Mouse (Mus musculus) gastrocnemius, postnatal 36 days (tissue): Measurements from ENCODE around the gene Robo1. TPM values are rescaled to one million over a fixed set of nuclear protein-coding genes. Genes with fewer than 3 reads are reported as not detected.

Experiments
- DNase-seq, 2 experiments: peaks; one replicate each; pipeline ENCODE4 v3.0.0; 2022
- intact Hi-C: fragments of 180-260 bp; cut with DNase I; formaldehyde crosslinking; loops from one replicate; pipeline ENCODE4 v1.15.1; 2025
- total RNA-seq, 2 experiments: library from RNA; stranded (reverse); gene quantifications; 2 replicates each; pipeline ENCODE4 v1.2.3; 2021

The Robo1 gene
- total RNA-seq, 2 experiments from 2014 or later: 1.8 to 1.9 TPM

GRCm38 (mm10) chr16:72587376-72588072 lies 279.4 kb downstream of the Robo1 start:
- intact Hi-C loops: no loop called here
- DNase-seq: no peak

DNA sequence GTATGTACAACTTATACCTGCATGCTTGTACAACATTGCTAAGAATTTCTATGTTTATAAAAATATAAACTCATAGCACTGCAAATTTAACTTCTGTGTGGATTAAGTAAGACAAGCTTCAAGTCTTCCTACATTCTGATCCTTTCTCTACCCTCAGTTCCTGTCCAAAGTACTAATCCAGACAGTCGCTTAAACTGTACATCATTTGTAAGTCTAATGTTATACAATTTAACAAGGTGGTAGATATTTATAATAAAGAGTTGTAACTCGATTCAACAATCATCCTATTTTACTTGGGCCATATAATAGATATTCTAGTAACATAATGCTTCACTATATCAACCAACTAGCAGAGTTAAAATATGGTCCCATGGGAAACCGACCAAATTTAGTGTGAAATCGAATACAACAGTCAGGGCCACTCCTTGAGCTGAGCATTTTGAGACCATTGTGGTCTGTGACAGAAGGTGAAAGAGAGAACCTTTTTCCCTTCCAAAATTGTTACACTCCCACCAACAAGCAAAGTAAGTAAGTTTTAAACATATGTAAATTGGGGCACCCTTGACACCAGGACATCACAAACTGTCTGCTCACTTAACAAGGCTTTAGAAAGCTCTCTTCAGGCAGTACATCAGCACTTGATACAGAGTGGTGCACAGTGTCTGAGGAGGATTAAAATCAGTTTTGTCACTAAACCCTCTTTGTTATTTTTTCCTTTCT lies 295.5 kb downstream of the Robo1 start:
- DNase-seq: no peak
- intact Hi-C loops: loop anchor here (10.0 kb wide), 1 partner anchor 249 kb away; no protein-coding TSS in a partner anchor

GRCm38 (mm10) chr16:72605066-72605465 lies 297.0 kb downstream of the Robo1 start:
- intact Hi-C loops: loop anchor here (10.0 kb wide), 1 partner anchor 250 kb away; no protein-coding TSS in a partner anchor
- DNase-seq: peak in 1 of 2 experiments; percentile 46

DNA sequence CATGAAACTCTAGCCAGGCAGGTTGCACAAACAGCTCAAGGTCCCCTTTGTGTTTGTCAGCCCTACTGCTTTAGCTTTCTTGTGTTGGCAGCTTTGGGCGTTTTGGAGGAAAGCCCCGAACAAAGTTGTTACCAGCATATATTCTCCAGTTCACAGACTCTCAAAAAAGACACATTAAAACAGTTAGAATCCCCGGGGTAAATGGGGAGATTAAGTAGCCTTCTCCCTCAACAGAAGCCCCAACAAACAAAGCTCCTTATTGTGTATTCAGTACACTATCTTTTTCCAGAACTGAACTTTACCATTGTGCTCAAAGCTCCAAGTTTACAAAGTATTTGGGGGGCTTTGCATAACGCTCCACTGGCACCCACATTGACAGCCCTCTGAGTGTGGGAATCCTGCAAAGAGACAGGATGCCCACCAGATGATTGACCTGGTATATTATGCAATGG lies 302.6 kb downstream of the Robo1 start:
- intact Hi-C loops: no loop called here
- DNase-seq: no peak

DNA sequence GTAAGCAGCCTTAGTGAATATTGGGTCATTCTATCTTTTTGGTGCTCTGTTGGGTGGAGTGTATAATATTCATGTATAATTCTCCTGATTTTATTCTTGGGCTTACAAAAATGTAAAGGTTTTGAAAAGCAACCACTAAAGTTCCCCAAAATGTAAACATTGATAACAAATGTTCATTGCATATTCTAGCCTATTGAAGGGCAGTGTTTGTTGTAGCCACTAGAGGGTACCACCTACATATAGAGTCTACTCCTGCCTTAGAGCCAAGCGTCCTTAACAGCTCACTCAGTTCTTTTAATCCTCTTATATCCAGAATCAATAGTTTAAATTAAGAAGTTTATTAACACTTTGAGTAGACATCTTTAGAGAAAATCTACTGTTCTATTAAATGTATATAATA lies 306.8 kb downstream of the Robo1 start:
- no peak for DNase-seq
- intact Hi-C loops: no loop called here

- intact Hi-C loops: no loop called here
- DNase-seq: no peak
Observed at GRCm38 (mm10) chr16:72615360-72615759, 307.3 kb downstream of the Robo1 start.

DNA sequence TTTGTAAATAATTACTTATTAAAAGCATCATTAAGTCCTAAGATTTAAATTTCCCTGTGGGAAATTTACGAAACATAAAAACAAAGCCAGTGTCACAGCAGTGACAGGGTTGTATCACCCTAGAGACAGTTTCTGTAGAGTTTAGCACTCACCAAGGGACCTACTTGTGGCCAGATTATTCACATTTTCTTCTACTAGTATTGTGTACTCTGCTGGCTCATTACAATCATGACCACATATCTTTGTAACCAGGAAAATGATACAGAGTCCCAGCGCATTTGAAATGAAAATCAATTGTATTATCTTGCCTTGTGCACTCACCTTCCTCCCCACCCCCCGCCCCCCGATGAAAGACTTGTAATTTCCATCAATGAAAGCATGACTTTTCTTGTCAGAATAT lies 314.3 kb downstream of the Robo1 start:
- no peak for DNase-seq
- intact Hi-C loops: no loop called here

- no peak for DNase-seq
- intact Hi-C loops: no loop called here
Observed at GRCm38 (mm10) chr16:72622868-72623267, 314.8 kb downstream of the Robo1 start.

DNA sequence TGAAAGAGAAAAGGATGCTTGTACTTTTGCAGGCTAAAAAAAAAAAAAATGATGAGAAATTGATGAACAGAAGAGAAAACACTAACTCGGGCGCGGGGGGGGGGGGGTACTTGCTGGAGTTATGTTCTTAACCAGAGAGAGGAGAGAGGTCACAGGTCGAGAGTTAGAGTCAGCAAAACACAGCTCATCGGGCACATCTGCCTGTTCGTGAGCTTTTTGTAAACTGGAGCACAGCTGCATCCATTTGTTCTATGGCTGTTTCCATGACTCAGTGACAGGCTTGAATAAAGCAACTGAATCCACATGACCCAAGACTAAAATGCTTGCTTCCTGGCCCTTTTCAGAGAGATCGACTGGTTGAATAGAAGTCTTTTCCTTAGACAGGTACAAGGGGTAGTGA lies 325.7 kb downstream of the Robo1 start:
- intact Hi-C loops: no loop called here
- DNase-seq: no peak

DNA sequence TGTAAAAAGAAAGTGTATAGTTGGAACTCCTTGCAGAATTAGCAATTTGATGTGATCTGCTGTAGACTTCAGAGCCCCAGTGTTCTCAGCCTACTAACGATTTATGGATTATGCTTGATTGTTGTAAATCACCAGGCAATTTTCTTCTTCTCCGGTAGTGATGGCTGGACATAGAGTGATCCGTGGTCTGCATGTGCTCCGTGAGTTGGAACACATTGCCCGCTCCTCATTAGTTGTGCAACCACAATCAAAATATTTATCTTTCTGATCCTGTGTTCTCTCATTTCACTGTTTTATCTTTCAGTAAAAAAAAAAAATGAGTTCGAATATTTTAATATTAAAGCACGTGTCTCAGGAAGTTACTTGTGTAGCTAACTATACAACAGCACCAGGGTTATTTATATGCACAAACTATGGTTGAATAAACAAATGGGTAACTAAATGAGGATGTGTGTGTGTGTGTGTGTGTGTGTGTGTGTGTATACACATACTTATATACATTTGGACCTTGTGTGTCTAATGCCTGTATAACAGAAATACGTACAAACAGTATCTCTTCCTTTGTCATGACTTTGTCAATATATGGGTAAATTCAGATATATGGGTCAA lies 331.3 kb downstream of the Robo1 start:
- intact Hi-C loops: no loop called here
- no peak for DNase-seq

DNA sequence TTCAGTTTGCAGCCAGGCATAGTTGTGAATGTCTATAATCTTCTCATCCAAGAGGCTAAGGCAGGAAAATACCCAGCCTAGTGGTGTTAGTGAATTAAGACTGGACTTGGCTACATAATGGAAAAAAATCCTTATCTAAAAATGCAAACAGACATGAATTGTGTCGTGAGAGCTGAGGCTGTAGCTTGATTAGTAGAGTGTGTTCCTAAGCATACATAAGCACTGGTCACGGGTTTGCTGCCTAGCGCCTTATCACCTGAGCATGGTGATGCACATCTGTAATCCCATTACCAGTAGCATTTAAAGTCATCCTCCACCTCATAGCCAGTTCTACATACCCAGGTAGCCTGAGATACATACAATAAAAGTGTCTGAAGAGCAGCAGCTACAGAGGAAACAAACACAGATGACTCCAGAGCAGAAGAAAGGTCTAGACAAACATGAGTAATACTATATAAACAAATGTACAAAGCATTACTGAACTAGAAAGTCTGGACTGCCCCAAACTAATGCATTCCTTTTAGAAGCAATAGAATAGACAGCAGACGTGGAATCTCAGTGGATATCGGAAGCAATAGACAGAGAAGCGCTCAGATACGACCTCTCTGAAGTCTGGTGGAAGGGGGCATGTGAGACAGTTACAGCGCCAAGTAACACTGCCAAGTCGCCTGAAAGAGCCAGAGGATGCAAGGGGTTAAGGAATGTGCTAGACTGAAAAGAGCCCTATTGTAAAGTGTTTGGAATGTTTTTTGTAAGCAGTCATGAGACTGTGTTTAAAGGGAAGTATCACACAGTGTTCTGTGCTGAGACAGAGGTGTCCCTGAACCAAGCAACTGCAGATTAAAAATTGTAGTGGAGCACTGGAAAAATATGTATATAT lies 333.1 kb downstream of the Robo1 start:
- DNase-seq: no peak
- intact Hi-C loops: no loop called here

DNA sequence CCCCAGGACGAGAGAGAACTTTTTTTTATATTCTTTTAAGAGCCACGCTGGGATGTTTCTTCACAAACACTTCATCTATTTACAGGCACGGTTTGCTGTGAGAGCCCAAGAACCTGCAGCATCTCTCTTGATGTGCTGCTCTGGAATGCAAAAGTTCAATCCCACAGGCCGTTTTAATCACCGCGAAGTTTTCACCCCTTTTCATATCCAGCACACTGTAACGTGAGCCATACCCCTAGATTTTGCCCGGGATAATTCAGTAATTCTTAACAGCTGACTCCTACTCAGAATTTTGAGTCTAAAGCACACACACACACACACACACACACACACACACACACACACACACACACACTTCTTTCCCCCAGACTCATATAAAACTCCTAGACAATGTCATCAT lies 337.8 kb downstream of the Robo1 start:
- DNase-seq: no peak
- intact Hi-C loops: no loop called here

- DNase-seq: no peak
- intact Hi-C loops: loop anchor here (2.0 kb wide), 1 partner anchor 331 kb away; no protein-coding TSS in a partner anchor
Observed at GRCm38 (mm10) chr16:72649314-72649713, 341.2 kb downstream of the Robo1 start.

DNA sequence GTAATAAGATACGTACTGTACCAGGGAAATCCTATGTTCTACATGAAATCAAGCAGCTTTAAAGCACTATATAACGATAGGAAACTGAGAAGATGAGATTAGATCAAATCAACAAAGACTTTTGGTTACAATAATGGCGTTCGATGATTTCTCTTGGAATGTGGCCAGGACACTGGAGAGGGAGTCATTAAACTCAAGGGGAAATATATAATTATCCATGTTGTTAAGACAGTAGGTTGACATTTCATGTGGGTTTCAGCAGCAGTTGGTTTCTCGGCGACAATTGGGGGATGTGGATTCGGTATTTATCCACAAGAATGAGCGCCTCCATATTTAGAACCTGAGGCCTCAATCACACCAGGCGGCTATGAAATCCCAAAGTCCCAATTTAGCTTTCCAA lies 347.3 kb downstream of the Robo1 start:
- no peak for DNase-seq
- intact Hi-C loops: no loop called here

DNA sequence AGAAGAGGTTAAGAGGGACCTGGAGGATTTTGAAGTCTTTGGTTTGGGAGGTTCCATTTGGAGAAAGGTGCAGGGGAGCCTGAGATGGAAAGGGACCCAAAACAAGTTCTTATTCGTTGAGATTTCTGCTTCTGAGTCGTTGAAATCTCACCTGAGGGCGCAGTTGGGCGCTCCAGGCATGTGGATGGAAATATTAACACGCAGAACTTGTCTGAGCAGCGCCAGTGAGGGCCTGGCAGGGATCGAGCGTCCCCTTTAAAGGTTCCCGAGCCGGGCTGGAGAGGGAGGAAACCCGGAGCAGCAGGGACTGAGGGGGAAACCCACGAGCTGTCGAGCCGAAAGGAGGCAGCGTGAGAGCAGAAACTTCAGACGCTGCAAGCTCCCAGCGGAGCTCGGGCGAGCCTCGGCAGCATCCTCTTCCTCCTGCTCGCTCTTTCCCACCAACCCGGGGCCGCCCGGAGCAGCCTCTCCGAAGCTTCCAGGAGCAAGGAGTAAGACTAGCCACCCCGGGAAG lies 354.8 kb downstream of the Robo1 start:
- intact Hi-C loops: no loop called here
- DNase-seq: peak; percentile 53 to 56

DNA sequence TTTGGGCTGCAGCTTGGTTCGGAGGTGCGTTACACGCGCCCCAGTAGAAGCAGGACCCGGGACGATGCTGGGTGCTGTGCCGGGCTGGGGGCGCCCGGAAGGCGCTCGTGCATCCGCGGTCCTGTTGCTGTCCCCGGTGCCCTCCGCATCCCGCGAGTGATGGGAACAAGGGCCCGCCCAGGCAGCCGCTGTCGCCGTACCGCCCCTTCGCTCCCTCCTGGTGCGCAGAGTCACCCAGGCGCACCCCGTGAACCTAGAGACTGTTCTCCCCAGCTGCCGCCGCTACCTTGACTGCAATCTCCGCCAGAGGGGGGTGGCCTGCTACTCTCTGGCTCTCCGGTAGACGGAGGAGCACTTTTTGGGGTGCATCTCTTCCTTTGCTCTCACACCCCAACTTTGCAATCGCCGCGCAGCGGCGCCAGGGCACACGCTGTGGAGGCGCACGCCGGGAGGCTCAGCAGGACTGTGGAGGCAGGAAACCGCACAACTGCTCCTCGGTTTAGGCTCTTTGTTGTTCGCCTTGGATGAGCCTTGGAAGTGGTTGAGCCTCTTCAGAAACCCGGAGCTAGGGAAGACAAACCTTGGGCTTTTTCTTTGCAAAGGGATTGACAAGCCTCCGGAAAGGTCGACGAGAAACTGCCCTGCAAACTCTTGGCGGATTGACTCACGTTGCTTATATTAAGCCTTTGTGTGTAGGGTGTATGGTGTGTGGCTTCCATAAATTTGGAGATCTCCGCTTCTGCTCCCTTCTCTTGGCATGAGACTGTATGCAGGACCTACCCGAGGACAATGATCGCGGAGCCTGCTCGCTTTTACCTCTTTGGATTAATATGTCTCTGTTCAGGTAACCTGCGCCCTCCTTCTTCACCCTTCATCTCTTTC lies 355.5 kb downstream of the Robo1 start:
- peak; percentile 13 to 37 for DNase-seq
- intact Hi-C loops: no loop called here

DNA sequence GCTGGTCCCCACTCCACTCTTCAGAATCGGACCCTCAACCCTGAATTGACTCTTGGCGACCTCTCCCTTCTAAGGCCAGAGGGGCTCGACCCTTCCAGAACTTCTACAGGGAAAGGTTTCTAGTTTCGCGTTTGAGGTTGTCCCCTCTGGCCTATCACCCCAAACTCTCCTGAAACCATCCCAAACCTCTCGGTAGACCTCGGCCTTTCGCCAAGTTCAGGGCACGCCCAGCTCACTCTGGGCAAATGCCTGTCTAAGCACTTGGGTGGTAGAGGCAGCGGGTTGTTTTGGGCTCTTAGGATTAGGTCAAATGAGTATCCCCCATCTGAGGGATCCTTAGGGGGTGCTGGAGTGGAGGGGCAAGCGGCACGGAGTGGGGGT lies 356.1 kb downstream of the Robo1 start:
- DNase-seq: no peak
- intact Hi-C loops: no loop called here

DNA sequence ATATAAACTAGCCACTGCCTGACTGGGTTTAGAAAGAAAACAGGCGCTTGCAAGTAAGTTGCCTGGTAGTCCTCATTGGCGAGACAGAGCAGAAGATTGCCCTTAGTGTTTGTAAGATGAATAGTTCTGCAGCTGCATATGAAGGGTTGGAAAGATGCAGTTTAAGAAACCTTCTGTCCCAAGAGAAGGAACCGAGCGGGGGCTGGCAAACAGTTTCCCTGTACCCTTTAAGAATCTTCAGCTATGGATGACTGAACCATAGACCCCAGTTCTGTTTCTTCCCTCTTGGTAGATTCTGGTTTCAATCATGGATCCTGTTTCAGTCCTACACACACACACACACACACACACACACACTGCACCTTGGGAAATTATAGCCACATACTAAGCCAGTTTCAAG lies 356.7 kb downstream of the Robo1 start:
- intact Hi-C loops: no loop called here
- DNase-seq: no peak

- DNase-seq: no peak
- intact Hi-C loops: no loop called here
Observed at GRCm38 (mm10) chr16:72665454-72665853, 357.3 kb downstream of the Robo1 start.
